Mouse (Mus musculus) brain, embryonic 14.5 days (tissue): Measurements from ENCODE around the gene Mindy3. TPM values are rescaled to one million over a fixed set of nuclear protein-coding genes. Genes with fewer than 3 reads are reported as not detected.
"Not testable (repeated sequence)": the region's sequence is repeated elsewhere in the genome, so short reads cannot be mapped to it uniquely, and the experiment has no call there.

Experiments
- DNase-seq: peaks from one replicate; pipeline ENCODE4 v3.0.0-alpha.2; 2011; ENCODE audit warnings: low read depth
- CTCF ChIP-seq: fragments of 200-500 bp; IDR thresholded peaks from 2 replicates; pipeline ENCODE4 v1.5.1; 2012; ENCODE audit warnings: inconsistent platforms, mild to moderate bottlenecking, moderate library complexity, borderline replicate concordance; ENCODE audit not compliant: insufficient read depth, insufficient read length; ENCODE audit errors: extremely low read depth
- POLR2A ChIP-seq: fragments of 200-500 bp; IDR thresholded peaks from 2 replicates; pipeline ENCODE4 v1.6.1; 2012; ENCODE audit warnings: mild to moderate bottlenecking, inconsistent platforms, borderline replicate concordance; ENCODE audit not compliant: poor library complexity, insufficient read depth, insufficient read length, severe bottlenecking; ENCODE audit errors: extremely low read depth
- polyA plus RNA-seq: library from polyadenylated mRNA; depleted of rRNA; stranded (reverse); fragments of >200 nt; gene quantifications from 2 replicates; pipeline ENCODE4 v1.2.3, GENCODE M21; 2012; rRNA removed

Gene Mindy3
- 57.1 and 66.3 TPM in 2 replicates for polyA plus RNA-seq

GRCm38 (mm10) chr2:12419262-12419655, at the start of gene Mindy3:
Mindy3 (minus strand) TSS chr2:12419470.
- TF ChIP-seq CTCF (no peak), POLR2A (peak; percentile 89; the same call in 1 of the 2 replicates)
- peak; percentile 94 for DNase-seq

- TF ChIP-seq POLR2A (no peak), CTCF (no peak)
- DNase-seq: peak; percentile 53
Measured at GRCm38 (mm10) chr2:12459732-12460131, 40.5 kb upstream of the Mindy3 start.

- DNase-seq: no peak
- TF ChIP-seq CTCF: no peak
- TF ChIP-seq POLR2A: no peak
Measured at GRCm38 (mm10) chr2:12450108-12450507, 30.8 kb upstream of the Mindy3 start.

- DNase-seq: no peak
- no peak for TF ChIP-seq CTCF
- no peak for TF ChIP-seq POLR2A
Measured at GRCm38 (mm10) chr2:12440120-12440519, 20.9 kb upstream of the Mindy3 start.

- no peak for TF ChIP-seq CTCF
- no peak for TF ChIP-seq POLR2A
- DNase-seq: no peak
Measured at GRCm38 (mm10) chr2:12439543-12439942, 20.3 kb upstream of the Mindy3 start.

- DNase-seq: peak; percentile 63
- TF ChIP-seq POLR2A (no peak), CTCF (no peak)
Measured at GRCm38 (mm10) chr2:12438181-12438580, 18.9 kb upstream of the Mindy3 start.

- TF ChIP-seq POLR2A (no peak), CTCF (no peak)
- DNase-seq: no peak
Measured at GRCm38 (mm10) chr2:12432055-12432454, 12.8 kb upstream of the Mindy3 start.

GRCm38 (mm10) chr2:12424374-12424773, 5.1 kb upstream of the Mindy3 start:
- TF ChIP-seq CTCF: no peak
- no peak for DNase-seq

- not testable (repeated sequence) for DNase-seq
Measured at GRCm38 (mm10) chr2:12423426-12423825, 4.2 kb upstream of the Mindy3 start.

GRCm38 (mm10) chr2:12418534-12419261, 572 bp downstream of the Mindy3 start:
- DNase-seq: peak; percentile 55
- TF ChIP-seq POLR2A (no peak), CTCF (no peak)

GRCm38 (mm10) chr2:12418121-12418520, 1.1 kb downstream of the Mindy3 start:
- TF ChIP-seq POLR2A (no peak), CTCF (no peak)
- DNase-seq: peak; percentile 4

- DNase-seq: no peak
- TF ChIP-seq CTCF (no peak), POLR2A (no peak)
Measured at GRCm38 (mm10) chr2:12412309-12412708, 7.0 kb downstream of the Mindy3 start.

- DNase-seq: no peak
- TF ChIP-seq CTCF (no peak), POLR2A (no peak)
Measured at GRCm38 (mm10) chr2:12411129-12411528, 8.1 kb downstream of the Mindy3 start.

- no peak for DNase-seq
Measured at GRCm38 (mm10) chr2:12406737-12407136, 12.5 kb downstream of the Mindy3 start.

GRCm38 (mm10) chr2:12402469-12402868, 16.8 kb downstream of the Mindy3 start:
- no peak for TF ChIP-seq POLR2A
- TF ChIP-seq CTCF: no peak
- peak; percentile 31 for DNase-seq

More at GRCm38 (mm10) chr2:12406737-12407136, 12.5 kb downstream of the Mindy3 start:
- no peak for TF ChIP-seq POLR2A
- no peak for TF ChIP-seq CTCF

GRCm38 (mm10) chr2:12401137-12401536, 18.1 kb downstream of the Mindy3 start:
- TF ChIP-seq CTCF (no peak), POLR2A (no peak)
- DNase-seq: no peak
